Mouse (Mus musculus): ENCODE data around the gene Psmd8. TPM values are rescaled to one million over a fixed set of nuclear protein-coding genes. Genes with fewer than 3 reads are reported as not detected.
A peak's percentile ranks its signal among the peaks of the same experiment; 100 is the strongest.

Gene Psmd8
- total RNA-seq, 2 experiments from 2014 or later, result 184 to 188 TPM

DNA sequence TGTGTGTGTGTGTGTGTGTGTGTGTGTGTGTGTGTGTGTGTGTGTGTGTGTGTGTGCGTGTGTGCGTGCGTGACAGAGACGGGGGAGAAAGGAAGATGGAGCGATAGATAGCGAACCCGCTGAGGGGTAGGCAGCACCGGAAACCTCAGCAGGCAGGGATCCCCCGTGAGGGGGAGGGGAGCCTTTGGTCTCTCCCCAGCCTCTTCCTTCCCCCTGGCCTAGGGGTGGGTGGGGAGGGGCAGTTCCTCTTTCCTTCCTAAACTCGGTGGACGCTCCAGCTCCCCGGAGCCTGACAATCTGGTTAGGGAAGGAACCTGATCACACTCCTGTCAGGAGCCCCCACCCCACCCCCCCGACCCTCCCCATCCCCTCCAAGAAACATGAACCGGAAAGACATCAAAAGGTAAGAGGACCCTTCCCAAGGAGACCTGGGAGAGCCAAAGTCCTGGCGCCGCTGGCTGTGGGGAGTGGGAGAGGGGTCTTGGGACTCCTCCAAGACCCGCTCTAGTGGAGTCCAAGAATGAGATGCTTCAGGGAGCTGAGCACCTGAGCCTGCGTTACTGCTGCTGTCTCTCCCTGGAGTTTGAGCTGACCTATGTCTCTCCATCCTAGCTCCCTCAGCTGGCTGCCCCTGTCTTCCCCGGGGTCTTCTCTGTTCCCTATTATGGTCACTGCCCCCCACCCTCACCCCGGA is 45.7 kb downstream of the Psmd8 start, which contains the start of gene Rasgrp4:
Gene Rasgrp4, plus strand, starts transcription at position 159 of the 694 bp plus-strand sequence.
- DNase-seq, result peak; percentile 23

DNA sequence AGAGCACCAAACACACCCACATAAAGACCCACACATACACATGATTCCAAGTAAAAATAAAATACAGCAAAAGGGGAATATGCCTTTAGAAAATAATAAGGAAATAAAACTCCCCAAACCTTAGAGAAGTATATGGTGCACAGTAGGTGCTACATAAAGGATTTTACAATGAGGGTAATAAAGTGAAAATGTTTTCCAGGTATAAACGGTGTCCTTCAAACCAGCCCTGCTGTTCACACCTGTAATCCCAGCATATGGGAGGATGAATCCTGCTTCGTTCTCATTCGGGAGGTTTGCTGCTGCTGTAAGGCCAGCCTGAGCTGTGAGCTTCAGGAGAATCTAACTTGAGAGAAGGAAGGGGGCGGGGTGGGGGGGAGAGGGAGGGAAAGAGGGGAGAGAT is 46.3 kb downstream of the Psmd8 start:
- no peak for DNase-seq

- DNase-seq, result no peak
Measured at GRCm38 (mm10) chr7:29128725-29129124, 51.8 kb downstream of the Psmd8 start.

- peak; percentile 68 for DNase-seq
Measured at GRCm38 (mm10) chr7:29126173-29126915, 54.2 kb downstream of the Psmd8 start.

GRCm38 (mm10) chr7:29124970-29125369 is 55.5 kb downstream of the Psmd8 start, which contains the start of gene Ryr1:
Gene Ryr1 (minus strand): TSS chr7:29125179.
- DNase-seq, result peak; percentile 28

Other genes with a start within 250 kb of the Psmd8 start
- gene Actn4, start 218.4 kb downstream of the Psmd8 start, total RNA-seq (2021), result 100 to 1,000 TPM; 224 to 231 TPM
- 100 to 1,000 TPM; 205 to 208 TPM for gene Eif3k, start 198.8 kb downstream of the Psmd8 start, total RNA-seq (2021)
- gene Map4k1, start 198.7 kb downstream of the Psmd8 start, total RNA-seq (2021), result 1 to 10 TPM; 1.6 to 2.0 TPM
- gene Ryr1, start 55.5 kb downstream of the Psmd8 start, total RNA-seq (2021), result under 1 TPM; 0.10 to 0.88 TPM
- under 1 TPM; 0.79 to 0.86 TPM for gene Rasgrp4, start 45.9 kb downstream of the Psmd8 start, total RNA-seq (2021)
- gene Fam98c, start 24.5 kb downstream of the Psmd8 start, total RNA-seq (2021), result 10 to 100 TPM; 13.6 to 14.6 TPM
- under 1 TPM; 0.24 to 0.54 TPM for gene Ggn, start 10.5 kb downstream of the Psmd8 start, total RNA-seq (2021)
- 1 to 10 TPM; 2.2 to 2.5 TPM for gene Spred3, start 10.3 kb downstream of the Psmd8 start, total RNA-seq (2021)
- gene Catsperg1, start 33.3 kb upstream of the Psmd8 start, total RNA-seq (2021), result under 1 TPM; 0.56 to 0.60 TPM
- 1 to 10 TPM; 5.3 to 5.7 TPM for gene Kcnk6, start 51.8 kb upstream of the Psmd8 start, total RNA-seq (2021)
- gene Yif1b, start 57.6 kb upstream of the Psmd8 start, total RNA-seq (2021), result 10 to 100 TPM; 81.5 to 82.5 TPM
- gene 2200002D01Rik, start 67.8 kb upstream of the Psmd8 start, total RNA-seq (2021), result 1 to 10 TPM; 4.4 to 8.1 TPM
- 10 to 100 TPM; 71.2 to 73.7 TPM for gene Spint2, start 101.2 kb upstream of the Psmd8 start, total RNA-seq (2021)
- gene Ppp1r14a, start 108.6 kb upstream of the Psmd8 start, total RNA-seq (2021), result 10 to 100 TPM; 22.8 to 24.7 TPM
- gene Dpf1, start 123.2 kb upstream of the Psmd8 start, total RNA-seq (2021), result 1 to 10 TPM; 1.2 to 1.8 TPM